Mouse (Mus musculus) monocyte, adult 2 months (primary cell): ENCODE data around the gene Tmem189.

ENCODE experiments used
- DNase-seq, 2 experiments: peaks; one replicate each; pipeline ENCODE4 v3.0.0; 2022; ENCODE audit warnings: low spot score in 2 of 2, low read depth in 1 of 2

The Tmem189 gene

GRCm38 (mm10) chr2:167683721-167684120 is 5.9 kb downstream of the Tmem189 start:
- no peak for DNase-seq

GRCm38 (mm10) chr2:167680657-167681056 is 9.0 kb downstream of the Tmem189 start:
- peak in 1 of 2 experiments; percentile 63 for DNase-seq

- DNase-seq = peak in 1 of 2 experiments; percentile 78
These were observed 9.7 kb downstream of the Tmem189 start for GRCm38 (mm10) chr2:167679902-167680430.

GRCm38 (mm10) chr2:167678600-167678999 is 11.0 kb downstream of the Tmem189 start:
- no peak for DNase-seq

GRCm38 (mm10) chr2:167675120-167675909 is 14.3 kb downstream of the Tmem189 start:
- no peak for DNase-seq

GRCm38 (mm10) chr2:167672212-167672685 is 17.4 kb downstream of the Tmem189 start:
- DNase-seq = no peak

- DNase-seq = no peak
These were observed 18.5 kb downstream of the Tmem189 start for GRCm38 (mm10) chr2:167671101-167671633.

GRCm38 (mm10) chr2:167669398-167669797 is 20.2 kb downstream of the Tmem189 start:
- DNase-seq = no peak

GRCm38 (mm10) chr2:167668426-167668825 is 21.2 kb downstream of the Tmem189 start:
- DNase-seq = no peak

- DNase-seq = no peak
These were observed 23.5 kb downstream of the Tmem189 start for GRCm38 (mm10) chr2:167665972-167666713.

- no peak for DNase-seq
These were observed 26.9 kb downstream of the Tmem189 start for GRCm38 (mm10) chr2:167662713-167663112.

- peak; percentile 71 to 86 for DNase-seq
These were observed 28.1 kb downstream of the Tmem189 start, which contains the start of gene Gm20431 for GRCm38 (mm10) chr2:167661270-167662203. Gene Gm20431, minus strand, starts transcription at chr2:167661496.

- no peak for DNase-seq
These were observed 29.0 kb downstream of the Tmem189 start for GRCm38 (mm10) chr2:167660611-167660971.

GRCm38 (mm10) chr2:167659847-167660610 is 29.6 kb downstream of the Tmem189 start:
- DNase-seq = no peak

GRCm38 (mm10) chr2:167659177-167659846 is 30.3 kb downstream of the Tmem189 start:
- DNase-seq = no peak

- no peak for DNase-seq
These were observed 30.9 kb downstream of the Tmem189 start for GRCm38 (mm10) chr2:167658712-167659111.

GRCm38 (mm10) chr2:167657973-167658372 is 31.6 kb downstream of the Tmem189 start:
- no peak for DNase-seq

- peak; percentile 82 to 87 for DNase-seq
These were observed 32.8 kb downstream of the Tmem189 start for GRCm38 (mm10) chr2:167656629-167657478.
